Mouse (Mus musculus) intestine, embryonic 14.5 days (tissue): ENCODE results near the gene Scaf4. TPM values are rescaled to one million over a fixed set of nuclear protein-coding genes. Genes with fewer than 3 reads are reported as not detected.
A peak's percentile ranks its signal among the peaks of the same experiment; 100 is the strongest.

Experiments
- ATAC-seq: fragments of 200-750 bp; cut with Nextera tagmentation; replicated peaks from 2 replicates; pipeline ENCODE4 v1.8.0; 2017; ENCODE audit warnings: low read depth, moderate number of reproducible peaks, moderate TSS enrichment, moderate library complexity; ENCODE audit not compliant: low FRiP score, low TSS enrichment
- DNase-seq: peaks from one replicate; pipeline ENCODE4 v3.0.0-alpha.2; 2018; ENCODE audit warnings: low spot score
- H3K27ac ChIP-seq: fragments of 300-500 bp; sonication (generic); 2 replicates; pipeline ENCODE4 v1.5.1; 2014; ENCODE audit warnings: low read depth, mild to moderate bottlenecking, control low read depth
- H3K27me3 ChIP-seq: fragments of 300-500 bp; sonication (generic); replicated peaks from 2 replicates; pipeline ENCODE4 v1.6.1; 2014; ENCODE audit warnings: low read length, control low read depth; ENCODE audit not compliant: control insufficient read depth, insufficient read depth
- H3K36me3 ChIP-seq: fragments of 300-500 bp; sonication (generic); 2 replicates; pipeline ENCODE4 v1.6.1; 2014; ENCODE audit warnings: low read length, control low read depth; ENCODE audit not compliant: control insufficient read depth, insufficient read depth
- H3K4me1 ChIP-seq: fragments of 300-500 bp; sonication (generic); replicated peaks from 2 replicates; pipeline ENCODE4 v1.6.1; 2014; ENCODE audit warnings: low read length, control low read depth, mixed read lengths; ENCODE audit not compliant: control insufficient read depth, insufficient read depth
- H3K4me2 ChIP-seq: fragments of 300-500 bp; sonication (generic); 2 replicates; pipeline ENCODE4 v1.6.1; 2014; ENCODE audit warnings: low read length
- H3K4me3 ChIP-seq: fragments of 300-500 bp; sonication (generic); 2 replicates; pipeline ENCODE4 v1.5.1; 2014; ENCODE audit warnings: low read depth, low read length, control low read depth, mixed read lengths
- H3K9ac ChIP-seq: fragments of 300-500 bp; sonication (generic); 2 replicates; pipeline ENCODE4 v1.6.1; 2014; ENCODE audit warnings: mild to moderate bottlenecking, low read length
- H3K9me3 ChIP-seq: fragments of 300-500 bp; sonication (generic); 2 replicates; pipeline ENCODE4 v1.6.1; 2016; ENCODE audit warnings: low read length, control low read depth; ENCODE audit not compliant: control insufficient read depth
- WGBS: fragments of 180-500 bp; shearing (Covaris S2); extraction: QIAGEN DNeasy Blood & Tissue Kit; methylation state at CpG from one replicate; pipeline ENCODE4 v1.1.7; 2014; 5-methylcytosine and 5-hydroxymethylcytosine counted together
- polyA plus RNA-seq: library from polyadenylated mRNA; unstranded; fragments of >200 nt; fragmentation: Nextera tagmentation; extraction: Ambion mirVana; gene quantifications from 2 replicates; pipeline ENCODE4 v1.2.1, GENCODE M21; 2014

Gene Scaf4
- polyA plus RNA-seq, 1 experiment from 2014 or later: 27.9 TPM

DNA sequence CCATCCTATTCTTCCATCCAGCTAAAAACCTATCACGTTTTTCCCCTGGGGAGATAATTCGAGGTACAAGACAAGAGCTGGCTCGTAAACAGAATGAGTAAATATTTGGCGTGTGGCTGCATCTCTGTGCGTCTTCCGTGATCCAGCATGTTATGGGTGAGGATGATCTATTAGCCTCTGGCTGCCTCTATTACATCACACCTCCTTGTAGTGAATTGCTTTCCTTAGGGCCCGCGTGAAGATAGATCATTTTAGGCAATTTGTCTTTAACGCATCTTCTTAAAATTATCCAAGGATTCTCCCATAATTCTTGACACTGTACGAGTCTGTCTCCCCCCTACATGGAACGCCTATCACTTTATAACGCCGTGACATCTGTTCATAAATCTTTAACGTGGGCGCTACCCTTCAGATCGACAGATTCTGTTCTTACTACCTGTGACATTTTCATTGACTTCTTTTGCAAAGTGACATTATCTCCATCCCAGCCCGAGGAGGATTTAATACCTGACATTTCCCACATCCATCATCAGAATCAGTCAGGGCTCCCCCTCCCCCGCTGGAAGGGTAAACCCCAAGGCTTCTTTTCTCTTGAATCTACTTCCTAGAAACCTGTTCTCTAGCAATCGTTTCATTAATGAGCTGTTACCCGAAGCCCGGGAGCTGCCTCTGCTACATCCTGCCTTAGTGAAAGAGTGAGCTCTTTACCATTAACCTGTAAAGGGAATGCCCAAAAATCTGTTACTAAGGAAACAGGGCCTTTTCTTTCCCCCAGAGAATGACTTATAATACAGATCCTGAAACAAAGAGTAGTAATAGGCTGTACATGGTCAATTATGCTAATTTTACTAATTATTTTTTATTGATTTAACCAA lies 14.4 kb upstream of the Scaf4 start:
- no peak for ATAC-seq
- H3K4me2 ChIP-seq: peak overlapping the region; percentile 31; the same call in 1 of the 2 replicates
- no peaks in the 10 kb centered on the region for H3K27me3 ChIP-seq
- 13% methylated on average over 21 of the region's 21 CpGs for WGBS
- no peaks in the 10 kb centered on the region; the same call in 1 of the 2 replicates for H3K4me1 ChIP-seq
- no peak overlapping the region for H3K4me3 ChIP-seq
- no peak overlapping the region for H3K27ac ChIP-seq
- DNase-seq: no peak
- no peaks in the 10 kb centered on the region for H3K36me3 ChIP-seq
- H3K9me3 ChIP-seq: no peaks in the 10 kb centered on the region
- H3K9ac ChIP-seq: no peak overlapping the region

- ATAC-seq (no peak), DNase-seq (peak; percentile 55)
- Histone ChIP-seq H3K4me3 (no peak overlapping the region), H3K9ac (no peak overlapping the region), H3K9me3 (no peaks in the 10 kb centered on the region), H3K27me3 (no peaks in the 10 kb centered on the region), H3K36me3 (no peaks in the 10 kb centered on the region), H3K4me2 (peak overlapping the region; percentile 31; the same call in 1 of the 2 replicates), H3K4me1 (no peaks in the 10 kb centered on the region; the same call in 1 of the 2 replicates), H3K27ac (no peak overlapping the region)
- WGBS: 26% methylated on average over 21 of the region's 22 CpGs
Observed at GRCm38 (mm10) chr16:90297479-90298425, 13.4 kb upstream of the Scaf4 start.

GRCm38 (mm10) chr16:90291675-90292074 lies 7.4 kb upstream of the Scaf4 start:
- Histone ChIP-seq H3K27ac (no peak overlapping the region), H3K4me3 (no peak overlapping the region), H3K9ac (no peak overlapping the region), H3K4me1 (no peaks in the 10 kb centered on the region), H3K4me2 (no peak overlapping the region), H3K27me3 (no peaks in the 10 kb centered on the region), H3K36me3 (no peaks in the 10 kb centered on the region), H3K9me3 (no peaks in the 10 kb centered on the region)
- WGBS: 41% methylated on average over 6 of the region's 6 CpGs
- DNase-seq (no peak), ATAC-seq (no peak)

GRCm38 (mm10) chr16:90290962-90291361 lies 6.7 kb upstream of the Scaf4 start:
- DNase-seq (no peak), ATAC-seq (0 out of 2 replicates have a peak, but pooled peaks have one; percentile 30)

DNA sequence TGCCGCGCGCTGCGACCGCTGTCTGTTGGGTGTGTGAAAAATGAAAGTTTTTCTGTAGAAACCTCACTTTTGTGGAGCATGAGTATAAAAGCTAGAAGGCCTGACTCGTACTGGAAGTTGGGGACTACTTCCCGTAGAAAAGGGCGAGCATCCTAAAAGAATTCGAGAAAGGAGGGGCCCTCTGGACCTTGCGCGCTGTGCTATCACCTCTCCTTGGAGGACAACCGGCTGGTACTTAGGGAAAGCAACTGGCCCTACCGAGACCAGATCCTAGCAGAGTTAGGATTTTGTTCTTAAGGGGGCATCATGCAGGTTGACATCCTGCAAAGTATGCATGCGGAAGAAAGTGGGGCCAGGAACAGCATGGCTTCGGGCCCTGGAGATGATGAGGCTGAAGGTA lies 613 bp upstream of the Scaf4 start:
- ATAC-seq: peak; percentile 3; the same call in 1 of the 2 replicates
- WGBS: 5% methylated on average over 15 of the region's 15 CpGs

More at GRCm38 (mm10) chr16:90290962-90291361, 6.7 kb upstream of the Scaf4 start:
- no peak overlapping the region for H3K9ac ChIP-seq
- H3K36me3 ChIP-seq: no peaks in the 10 kb centered on the region
- no peaks in the 10 kb centered on the region for H3K4me1 ChIP-seq
- H3K27ac ChIP-seq: no peak overlapping the region
- 53% methylated on average over 9 of the region's 9 CpGs for WGBS
- peak overlapping the region; percentile 25; the same call in 1 of the 2 replicates for H3K4me2 ChIP-seq
- no peak overlapping the region for H3K4me3 ChIP-seq
- H3K27me3 ChIP-seq: no peaks in the 10 kb centered on the region
- no peaks in the 10 kb centered on the region for H3K9me3 ChIP-seq

GRCm38 (mm10) chr16:90283266-90283904 lies 918 bp downstream of the Scaf4 start:
- DNase-seq (peak; percentile 75), ATAC-seq (peak; percentile 26)
- Histone ChIP-seq H3K27ac (peak overlapping the region; percentile 87), H3K9me3 (no peaks in the 10 kb centered on the region), H3K36me3 (no peaks in the 10 kb centered on the region), H3K27me3 (no peaks in the 10 kb centered on the region), H3K4me1 (peaks cover 39% of the 10 kb centered on the region), H3K9ac (peak overlapping the region; percentile 87), H3K4me2 (peak overlapping the region; percentile 97), H3K4me3 (peak overlapping the region; percentile 84)
- under 1% methylated on average over 49 of the region's 53 CpGs for WGBS

More for the DNA sequence above, 613 bp upstream of the Scaf4 start:
- Histone ChIP-seq H3K9me3 (no peaks in the 10 kb centered on the region), H3K4me2 (peak overlapping the region; percentile 61), H3K4me3 (peak overlapping the region; percentile 84), H3K9ac (peak overlapping the region; percentile 63), H3K4me1 (peaks cover 33% of the 10 kb centered on the region), H3K27ac (peak overlapping the region; percentile 87), H3K27me3 (no peaks in the 10 kb centered on the region), H3K36me3 (no peaks in the 10 kb centered on the region)
- DNase-seq: peak; percentile 70

DNA sequence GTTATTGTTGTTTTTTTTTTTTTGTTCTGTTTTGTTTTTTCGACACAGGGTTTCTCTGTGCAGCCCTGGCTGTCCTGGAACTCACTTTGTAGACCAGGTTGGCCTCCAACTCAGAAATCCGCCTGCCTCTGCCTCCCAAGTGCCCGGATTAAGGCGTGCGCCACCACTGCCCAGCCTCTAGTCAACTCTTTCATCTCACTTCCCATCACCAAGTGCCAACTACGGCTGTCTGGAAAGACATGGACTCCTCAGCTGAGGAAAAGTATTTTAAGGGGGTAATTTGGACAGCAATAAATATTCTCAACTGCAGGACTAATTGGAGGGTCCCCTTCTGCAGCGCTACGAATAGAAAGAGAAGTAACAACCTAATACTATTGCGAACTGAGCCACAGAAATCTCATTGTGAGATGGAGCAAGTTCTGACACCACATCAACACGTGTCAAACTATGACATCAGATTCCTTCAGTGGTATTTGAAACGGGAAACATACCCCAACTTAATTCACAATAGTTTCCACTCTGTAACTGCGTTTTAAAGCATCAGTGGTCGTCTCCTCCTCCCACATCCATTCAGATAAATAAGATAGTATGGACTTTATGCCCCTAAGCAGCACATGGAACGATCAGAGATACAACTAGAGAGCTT lies 1.6 kb downstream of the Scaf4 start:
- Histone ChIP-seq H3K4me1 (peaks cover 39% of the 10 kb centered on the region), H3K4me3 (peak overlapping the region; percentile 84), H3K4me2 (peak overlapping the region; percentile 97), H3K9me3 (no peaks in the 10 kb centered on the region), H3K27me3 (no peaks in the 10 kb centered on the region), H3K36me3 (no peaks in the 10 kb centered on the region), H3K27ac (peak overlapping the region; percentile 87; the same call in 1 of the 2 replicates), H3K9ac (peak overlapping the region; percentile 87)
- ATAC-seq: no peak
- WGBS: 33% methylated on average over 14 of the region's 14 CpGs
- DNase-seq: no peak
